Mouse (Mus musculus): ENCODE measurements around the gene Nos1.
A peak's percentile ranks its signal among the peaks of the same experiment; 100 is the strongest.

Nos1 gene

DNA sequence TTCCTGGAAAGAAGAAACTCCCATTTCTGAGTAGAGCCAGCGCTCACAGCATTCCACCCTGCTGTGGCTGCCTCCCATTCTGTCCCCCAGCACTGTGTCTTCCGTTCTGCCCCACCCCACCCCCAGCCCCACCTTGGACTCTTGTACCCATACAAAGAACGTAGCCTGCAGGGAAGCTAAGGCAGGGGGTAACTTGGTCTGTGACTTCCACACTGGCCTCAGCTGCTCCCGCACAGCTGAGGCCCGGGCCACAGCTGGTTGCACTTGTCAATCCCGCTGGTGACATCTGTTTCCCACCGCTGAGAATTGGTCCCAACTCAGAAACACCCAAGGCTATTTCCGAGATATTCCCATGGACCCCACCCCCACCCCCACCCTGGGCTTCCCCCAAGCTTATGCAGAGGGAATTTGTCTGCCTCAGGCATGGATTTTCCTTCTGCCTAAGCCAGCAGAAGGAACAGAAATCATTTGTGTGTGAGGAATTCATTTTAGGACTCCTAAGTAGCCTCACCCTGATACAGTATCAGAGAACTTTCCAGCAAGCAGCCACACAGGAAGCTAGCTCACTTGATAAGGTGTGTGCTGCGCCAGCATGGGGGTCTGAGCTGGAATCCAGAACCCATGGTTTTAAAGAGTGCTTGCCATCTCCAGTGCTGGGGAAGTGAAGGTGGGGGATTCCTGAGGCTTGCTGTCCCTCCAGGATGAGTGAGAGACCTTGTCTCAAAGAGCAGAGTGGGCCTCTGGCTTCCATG is 117.4 kb downstream of the Nos1 start:
- DNase-seq (ENCODE audit: low read depth, low spot score): no peak

DNA sequence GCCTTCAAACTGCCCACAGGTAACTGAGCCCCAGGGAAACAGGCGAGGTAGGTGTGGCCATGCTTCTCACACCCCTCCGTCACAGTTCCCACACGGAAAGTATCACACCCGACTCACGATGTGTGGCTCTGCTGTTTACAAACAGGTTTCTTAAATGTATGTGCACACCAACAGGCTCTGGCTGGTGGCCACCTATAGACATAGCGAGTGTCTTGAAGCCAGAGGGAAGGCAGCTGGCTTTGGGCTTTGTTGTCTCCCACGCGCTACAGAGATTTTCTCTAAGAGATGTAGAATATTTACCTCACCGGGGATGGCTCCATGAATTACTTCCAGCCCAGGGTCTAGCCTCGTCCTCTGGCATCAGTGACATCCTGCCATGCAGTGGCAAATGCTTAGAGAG is 118.5 kb downstream of the Nos1 start:
- no peak for DNase-seq (ENCODE audit: low read depth, low spot score)

GRCm38 (mm10) chr5:117900921-117901705 is 120.3 kb downstream of the Nos1 start:
- no peak for DNase-seq (ENCODE audit: low read depth, low spot score)

- DNase-seq (ENCODE audit: low read depth, low spot score): no peak
These were observed 122.7 kb downstream of the Nos1 start for GRCm38 (mm10) chr5:117903534-117903933.

DNA sequence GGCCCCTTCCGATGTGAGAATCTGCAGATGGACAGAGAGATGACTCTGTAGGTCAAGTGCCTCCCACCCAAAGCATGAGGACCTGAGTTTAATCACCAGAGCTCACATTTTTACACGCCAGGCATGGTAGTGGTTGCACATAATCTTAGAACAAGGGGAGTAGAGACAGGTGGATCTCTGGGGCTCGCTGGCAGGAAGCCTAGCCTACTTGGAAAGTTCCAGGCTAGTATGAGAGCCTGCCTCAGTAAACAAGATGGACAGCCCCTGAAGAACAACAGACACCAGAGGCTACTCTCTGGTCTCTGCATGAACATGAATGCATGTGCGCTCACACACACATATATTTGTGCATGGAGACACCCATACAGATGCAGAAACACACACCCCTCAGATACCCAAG is 124.9 kb downstream of the Nos1 start:
- DNase-seq (ENCODE audit: low read depth, low spot score): no peak

GRCm38 (mm10) chr5:117909524-117909923 is 128.7 kb downstream of the Nos1 start:
- no peak for DNase-seq (ENCODE audit: low read depth, low spot score)

DNA sequence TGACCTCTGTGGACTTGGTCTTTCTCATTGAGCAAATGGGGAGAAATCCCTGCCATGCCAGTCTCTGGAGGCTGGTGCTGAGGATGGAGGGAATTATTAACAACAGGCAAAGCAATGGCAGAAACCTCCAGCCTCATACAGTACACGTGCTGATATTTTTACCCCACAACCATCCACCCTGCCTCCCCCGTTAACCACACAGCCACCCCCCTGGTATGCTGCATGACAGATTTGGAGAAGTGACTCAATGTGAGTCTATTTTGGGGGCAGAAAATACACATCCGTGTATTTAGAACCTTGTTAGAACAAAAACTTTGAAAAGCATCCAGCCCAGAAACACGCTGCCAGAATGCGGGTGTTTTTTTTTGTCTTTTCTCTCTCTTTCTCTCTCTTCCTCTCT is 135.5 kb downstream of the Nos1 start:
- DNase-seq (ENCODE audit: low read depth, low spot score): no peak

GRCm38 (mm10) chr5:117916906-117917305 is 136.1 kb downstream of the Nos1 start:
- no peak for DNase-seq (ENCODE audit: low read depth, low spot score)

- DNase-seq (ENCODE audit: low read depth, low spot score): peak; percentile 53
These were observed 141.1 kb downstream of the Nos1 start for GRCm38 (mm10) chr5:117921786-117922528.

DNA sequence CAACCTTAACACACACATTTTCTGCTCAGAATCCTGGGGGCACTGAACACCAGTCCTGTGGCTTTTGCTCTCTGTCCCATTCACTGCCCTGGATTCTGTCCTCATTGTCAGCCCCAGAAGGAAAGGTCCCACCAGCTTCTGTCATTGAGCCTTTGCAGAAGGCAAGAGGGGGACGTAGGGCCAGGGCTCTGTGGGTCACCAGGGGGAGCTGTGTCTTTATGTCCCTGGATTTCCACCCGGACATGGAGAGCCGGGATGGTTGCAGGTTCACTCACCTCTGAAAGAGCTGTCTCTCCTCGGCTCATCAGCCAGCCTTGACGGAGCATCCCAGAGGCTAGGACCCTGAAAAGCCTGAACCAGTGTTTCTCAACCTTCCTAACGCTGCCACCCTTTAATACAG is 142.9 kb downstream of the Nos1 start:
- DNase-seq (ENCODE audit: low read depth, low spot score): no peak

GRCm38 (mm10) chr5:117928553-117928952 is 147.7 kb downstream of the Nos1 start:
- no peak for DNase-seq (ENCODE audit: low read depth, low spot score)

DNA sequence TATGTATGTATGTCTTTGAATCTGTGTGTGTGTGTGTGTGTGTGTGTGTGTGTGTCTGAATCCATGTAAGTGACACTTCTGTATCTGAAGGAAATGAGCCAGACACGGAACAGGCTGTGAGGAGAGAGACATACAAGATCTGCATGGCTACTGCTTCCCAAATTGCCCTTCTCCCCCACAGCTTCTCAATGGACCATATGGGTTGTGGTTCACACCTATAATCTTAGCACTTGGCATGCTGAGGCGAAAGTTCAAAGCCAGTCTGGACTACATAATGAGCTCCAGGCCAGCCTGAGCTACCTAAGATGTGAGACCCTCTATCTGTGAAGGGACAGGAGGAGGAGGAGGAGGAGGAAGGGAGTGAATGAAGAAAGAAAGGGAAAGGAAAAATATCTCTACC is 151.4 kb downstream of the Nos1 start:
- DNase-seq (ENCODE audit: low read depth, low spot score): no peak

DNA sequence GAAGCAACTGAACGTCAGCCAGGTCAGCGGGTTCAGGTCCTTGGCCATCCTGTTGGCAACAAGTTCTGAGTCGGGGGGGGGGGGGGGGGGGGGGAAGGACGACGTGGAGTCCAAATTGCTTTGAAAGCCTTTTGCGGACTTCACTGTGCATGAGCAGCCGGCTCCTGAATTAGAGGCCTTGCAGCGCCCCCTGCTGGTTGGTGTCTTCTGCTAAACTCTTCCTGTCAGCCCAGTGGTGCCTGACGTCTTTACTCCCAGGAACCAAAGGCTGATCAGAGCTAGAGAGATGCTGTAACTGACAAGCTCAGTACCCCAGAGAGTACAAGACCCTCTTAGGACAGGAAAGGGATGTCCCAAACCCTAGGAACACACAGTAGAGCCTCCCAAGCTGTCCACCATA is 152.0 kb downstream of the Nos1 start:
- DNase-seq (ENCODE audit: low read depth, low spot score): peak; percentile 74

DNA sequence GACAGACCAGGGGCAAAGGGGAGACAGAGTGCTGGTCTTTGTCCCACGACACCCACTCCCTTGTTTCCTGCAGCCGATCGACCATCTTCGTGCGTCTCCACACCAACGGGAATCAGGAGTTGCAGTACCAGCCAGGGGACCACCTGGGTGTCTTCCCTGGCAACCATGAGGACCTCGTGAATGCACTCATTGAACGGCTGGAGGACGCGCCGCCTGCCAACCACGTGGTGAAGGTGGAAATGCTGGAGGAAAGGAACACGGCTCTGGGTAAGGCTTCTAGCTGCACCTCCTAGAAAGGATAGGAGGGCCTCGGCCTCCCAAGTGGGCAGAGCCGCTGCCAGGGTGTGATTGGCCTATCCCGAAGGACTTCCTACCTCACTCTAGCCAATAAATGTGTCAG is 155.5 kb downstream of the Nos1 start:
- DNase-seq (ENCODE audit: low read depth, low spot score): no peak

GRCm38 (mm10) chr5:117937186-117937585 is 156.4 kb downstream of the Nos1 start:
- DNase-seq (ENCODE audit: low read depth, low spot score): no peak

DNA sequence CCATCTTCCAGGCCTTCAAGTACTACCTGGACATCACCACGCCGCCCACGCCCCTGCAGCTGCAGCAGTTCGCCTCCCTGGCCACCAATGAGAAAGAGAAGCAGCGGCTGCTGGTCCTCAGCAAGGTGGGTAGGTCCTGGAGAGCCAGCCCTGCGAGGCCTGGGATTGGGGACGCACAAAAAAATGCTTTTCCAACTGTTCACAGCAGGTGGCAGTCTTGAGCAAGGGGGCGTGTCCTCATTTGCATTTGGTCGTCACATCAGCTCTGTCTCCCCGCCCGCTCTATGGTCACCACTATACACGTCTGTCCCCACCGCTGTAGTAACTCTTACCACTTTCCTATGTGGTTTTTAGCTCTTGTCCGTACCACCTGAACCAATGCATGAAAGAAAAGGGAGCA is 157.3 kb downstream of the Nos1 start:
- peak; percentile 81 for DNase-seq (ENCODE audit: low read depth, low spot score)

DNA sequence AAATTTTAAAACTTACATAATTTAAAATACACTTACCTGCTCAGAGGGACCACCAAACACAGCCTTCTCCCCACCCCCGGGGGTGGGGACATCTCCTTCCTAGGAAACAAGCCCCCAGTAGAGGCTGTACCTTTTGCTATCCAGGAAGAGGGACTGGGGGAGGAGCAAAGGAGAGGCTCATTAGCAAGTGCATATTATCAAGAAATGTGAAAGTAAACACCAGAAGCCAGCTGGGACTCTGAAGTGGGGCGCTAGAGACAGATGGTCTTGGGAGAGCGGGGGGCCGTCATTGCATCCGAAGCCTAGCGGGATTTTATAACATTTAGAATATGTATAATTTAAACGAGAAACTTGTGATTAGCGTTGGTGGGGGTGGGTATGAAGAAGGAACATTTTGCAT is 158.6 kb downstream of the Nos1 start:
- no peak for DNase-seq (ENCODE audit: low read depth, low spot score)

DNA sequence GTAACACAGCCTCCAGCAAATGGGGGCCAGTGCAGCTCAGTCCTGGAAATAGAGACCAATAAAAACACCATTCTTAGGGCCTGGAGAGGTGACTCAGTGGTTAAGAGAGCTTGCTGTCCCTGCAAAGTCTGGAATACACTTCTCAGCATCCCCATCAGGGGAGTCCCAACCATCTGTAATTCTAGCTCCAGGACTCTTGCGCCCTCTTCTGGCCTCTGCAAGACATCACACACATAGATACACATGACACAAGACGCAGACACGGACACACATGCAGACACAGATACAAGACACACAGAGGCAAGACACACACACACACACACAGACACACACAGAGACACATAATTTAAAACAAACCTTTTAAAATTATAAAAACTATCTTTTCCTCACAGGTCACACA is 160.7 kb downstream of the Nos1 start:
- DNase-seq (ENCODE audit: low read depth, low spot score): no peak

- DNase-seq (ENCODE audit: low read depth, low spot score): peak; percentile 56
These were observed 165.8 kb downstream of the Nos1 start for GRCm38 (mm10) chr5:117946605-117947004.

- no peak for DNase-seq (ENCODE audit: low read depth, low spot score)
These were observed 168.6 kb downstream of the Nos1 start for GRCm38 (mm10) chr5:117949393-117949792.

DNA sequence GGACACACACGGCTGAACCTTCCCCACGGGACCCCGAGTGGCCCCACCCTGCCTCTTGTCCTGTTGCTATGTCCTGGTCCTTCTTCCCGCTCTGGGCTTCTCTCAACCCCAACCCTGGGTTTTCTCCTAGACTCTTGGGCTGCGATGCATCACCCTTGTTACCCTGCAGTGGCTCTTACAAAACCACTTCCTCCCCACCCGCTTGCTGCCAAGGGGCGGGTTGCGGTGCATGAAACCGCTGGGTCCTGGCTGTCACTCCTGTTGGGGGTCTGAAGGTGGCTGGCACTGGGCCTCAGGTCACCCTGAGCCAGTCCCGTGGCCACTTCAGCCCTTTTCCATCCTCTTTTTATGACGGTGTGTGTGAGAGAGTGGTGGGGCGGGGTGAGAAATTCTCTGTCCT is 173.1 kb downstream of the Nos1 start:
- DNase-seq (ENCODE audit: low read depth, low spot score): peak; percentile 47

DNA sequence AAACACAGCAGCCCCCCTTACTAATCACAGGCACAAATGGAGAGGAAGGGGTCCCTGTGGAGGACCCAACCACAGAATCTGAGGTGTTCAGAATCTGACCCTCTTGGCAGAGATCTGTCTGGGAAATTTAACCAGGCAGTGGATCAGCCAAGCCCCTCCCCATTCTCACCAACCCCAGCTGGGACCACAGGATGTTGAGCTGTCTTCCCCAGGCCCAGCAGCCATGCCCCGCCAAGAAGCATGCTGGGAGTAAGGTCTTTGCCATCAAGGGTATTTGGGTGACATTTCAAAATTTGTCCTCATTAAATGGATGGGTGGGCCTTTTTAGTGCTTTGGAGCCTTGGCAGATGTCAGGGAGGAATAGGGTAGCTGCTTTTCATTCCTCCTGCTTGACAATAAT is 173.6 kb downstream of the Nos1 start:
- DNase-seq (ENCODE audit: low read depth, low spot score): no peak
